Mouse (Mus musculus): ENCODE measurements around the gene Galnt4. TPM values are rescaled to one million over a fixed set of nuclear protein-coding genes. Genes with fewer than 3 reads are reported as not detected.

Galnt4 gene
- polyA plus RNA-seq (2015; fragmentation: Nextera tagmentation; extraction: Ambion mirVana) = 3.6 and 4.0 TPM in 2 replicates

GRCm38 (mm10) chr10:99107964-99108363 lies at the start of gene Galnt4:
TSS of gene Galnt4 (plus strand) at chr10:99108159.

GRCm38 (mm10) chr10:99106703-99107631 lies 992 bp upstream of the Galnt4 start, which contains the start of gene Poc1b:
TSS of gene Poc1b (plus strand) at chr10:99107036.

DNA sequence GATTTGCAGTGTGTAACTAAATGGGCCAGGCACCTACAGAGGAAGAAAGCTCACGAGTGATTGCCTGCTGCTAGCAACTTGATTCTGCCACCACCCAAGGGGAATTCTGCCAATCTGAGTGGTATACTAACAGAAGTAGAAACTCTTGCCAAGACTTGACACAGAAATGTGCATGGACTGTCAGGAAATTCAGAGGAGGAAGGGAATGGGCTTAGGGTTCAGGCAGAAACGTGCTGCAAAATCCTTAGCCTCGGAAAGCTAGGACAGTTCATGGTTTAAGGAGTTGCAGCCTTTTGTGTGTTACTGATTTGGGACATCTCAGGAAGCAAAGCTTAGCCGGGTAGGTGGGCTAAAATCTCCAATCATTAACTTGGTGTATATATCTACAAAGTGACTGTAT lies 18.3 kb downstream of the Galnt4 start, which contains the start of gene Phxr2:
Gene Phxr2, minus strand, starts transcription at position 101 of the 400 bp plus-strand sequence.

Other genes starting within 250 kb of the Galnt4 start
- 90.0 and 104 TPM in 2 replicates for gene Atp2b1, start 193.8 kb upstream of the Galnt4 start, polyA plus RNA-seq (2015; fragmentation: Nextera tagmentation; extraction: Ambion mirVana)
- gene Poc1b, start 1.1 kb upstream of the Galnt4 start, polyA plus RNA-seq (2015; fragmentation: Nextera tagmentation; extraction: Ambion mirVana) = 7.5 and 10.2 TPM in 2 replicates
- not detected in 2 replicates for gene Phxr2, start 18.2 kb downstream of the Galnt4 start, polyA plus RNA-seq (2015; fragmentation: Nextera tagmentation; extraction: Ambion mirVana)
- 35.0 and 61.3 TPM in 2 replicates for gene Dusp6, start 155.1 kb downstream of the Galnt4 start, polyA plus RNA-seq (2015; fragmentation: Nextera tagmentation; extraction: Ambion mirVana)